Mouse (Mus musculus) heart, embryonic 10.5 days (tissue): ENCODE results near the gene Ptpn1. TPM values are rescaled to one million over a fixed set of nuclear protein-coding genes. Genes with fewer than 3 reads are reported as not detected.

Source experiments
- DNase-seq: peaks from one replicate; pipeline ENCODE4 v3.0.0-alpha.2; 2017; ENCODE audit warnings: low spot score
- H3K27ac ChIP-seq: fragments of 300-500 bp; sonication (generic); 2 replicates; pipeline ENCODE4 v1.5.1; 2016; ENCODE audit warnings: mild to moderate bottlenecking
- H3K27me3 ChIP-seq: fragments of 300-500 bp; sonication (generic); 2 replicates; pipeline ENCODE4 v1.6.1; 2016; ENCODE audit warnings: mild to moderate bottlenecking; ENCODE audit not compliant: poor library complexity, insufficient read depth, severe bottlenecking
- H3K36me3 ChIP-seq: fragments of 300-500 bp; sonication (generic); 2 replicates; pipeline ENCODE4 v1.6.1; 2016; ENCODE audit warnings: mild to moderate bottlenecking, moderate library complexity
- H3K4me1 ChIP-seq: fragments of 300-500 bp; sonication (generic); 2 replicates; pipeline ENCODE4 v1.6.1; 2016; ENCODE audit warnings: mild to moderate bottlenecking
- H3K4me3 ChIP-seq: fragments of 300-500 bp; sonication (generic); 2 replicates; pipeline ENCODE4 v1.5.1; 2016; ENCODE audit warnings: mild to moderate bottlenecking, moderate library complexity
- H3K9me3 ChIP-seq: fragments of 300-500 bp; sonication (generic); 2 replicates; pipeline ENCODE4 v1.6.1; 2016; ENCODE audit warnings: mild to moderate bottlenecking, moderate library complexity
- WGBS: fragments of 180-500 bp; shearing (Covaris S2); methylation state at CpG from one replicate; pipeline ENCODE4 v1.1.7; 2016; 5-methylcytosine and 5-hydroxymethylcytosine counted together
- polyA plus RNA-seq: library from polyadenylated mRNA; unstranded; fragments of >200 nt; fragmentation: Nextera tagmentation; extraction: Ambion mirVana; gene quantifications from 2 replicates; pipeline ENCODE4 v1.2.1, GENCODE M21; 2016

Ptpn1 gene
- polyA plus RNA-seq, 1 experiment from 2014 or later: 58.3 TPM

GRCm38 (mm10) chr2:167968504-167968903 is 36.6 kb downstream of the Ptpn1 start:
- H3K27me3 ChIP-seq: no peaks in the 10 kb centered on the region
- peaks cover 36% of the 10 kb centered on the region for H3K4me1 ChIP-seq
- no peaks in the 10 kb centered on the region for H3K9me3 ChIP-seq
- H3K27ac ChIP-seq: no peak overlapping the region
- DNase-seq: no peak
- H3K36me3 ChIP-seq: peaks cover 80% of the 10 kb centered on the region
- WGBS: 92% methylated on average over 7 of the region's 7 CpGs
- H3K4me3 ChIP-seq: no peak overlapping the region

- WGBS: 89% methylated on average over 10 of the region's 10 CpGs
- Histone ChIP-seq H3K9me3 (no peaks in the 10 kb centered on the region), H3K36me3 (peaks cover 84% of the 10 kb centered on the region), H3K27me3 (no peaks in the 10 kb centered on the region), H3K4me3 (no peak overlapping the region), H3K4me1 (peaks cover 32% of the 10 kb centered on the region), H3K27ac (no peak overlapping the region)
- DNase-seq: no peak
These were observed 38.1 kb downstream of the Ptpn1 start for GRCm38 (mm10) chr2:167969851-167970541.

- no peak for DNase-seq
- peaks cover 40% of the 10 kb centered on the region for H3K4me1 ChIP-seq
- H3K36me3 ChIP-seq: peaks cover 83% of the 10 kb centered on the region
- H3K27ac ChIP-seq: peak overlapping the region; percentile 65
- no peak overlapping the region for H3K4me3 ChIP-seq
- no peaks in the 10 kb centered on the region for H3K9me3 ChIP-seq
- H3K27me3 ChIP-seq: no peaks in the 10 kb centered on the region
- WGBS: 52% methylated on average over 5 of the region's 5 CpGs
These were observed 40.3 kb downstream of the Ptpn1 start for GRCm38 (mm10) chr2:167972146-167972545.

- H3K4me1 ChIP-seq: peaks cover 44% of the 10 kb centered on the region
- WGBS: 4% methylated on average over 1 of the region's 1 CpGs
- peak overlapping the region; percentile 65 for H3K27ac ChIP-seq
- peaks cover 83% of the 10 kb centered on the region for H3K36me3 ChIP-seq
- H3K4me3 ChIP-seq: no peak overlapping the region
- no peaks in the 10 kb centered on the region for H3K9me3 ChIP-seq
- DNase-seq: no peak
- H3K27me3 ChIP-seq: no peaks in the 10 kb centered on the region
These were observed 41.0 kb downstream of the Ptpn1 start for GRCm38 (mm10) chr2:167972809-167973208.

GRCm38 (mm10) chr2:167975746-167976145 is 43.9 kb downstream of the Ptpn1 start:
- no peaks in the 10 kb centered on the region for H3K27me3 ChIP-seq
- peaks cover 79% of the 10 kb centered on the region for H3K36me3 ChIP-seq
- 0 out of 2 replicates have a peak overlapping the region, but pooled peaks have one; percentile 10 for H3K27ac ChIP-seq
- no peaks in the 10 kb centered on the region for H3K9me3 ChIP-seq
- peaks cover 52% of the 10 kb centered on the region for H3K4me1 ChIP-seq
- DNase-seq: no peak
- WGBS: 79% methylated on average over 12 of the region's 12 CpGs
- H3K4me3 ChIP-seq: no peak overlapping the region

- WGBS: 91% methylated on average over 10 of the region's 10 CpGs
These were observed 46.4 kb downstream of the Ptpn1 start for GRCm38 (mm10) chr2:167978271-167978670.

GRCm38 (mm10) chr2:167980391-167980790 is 48.5 kb downstream of the Ptpn1 start:
- H3K27me3 ChIP-seq: no peaks in the 10 kb centered on the region
- 76% methylated on average over 10 of the region's 10 CpGs for WGBS
- H3K27ac ChIP-seq: no peak overlapping the region
- no peak for DNase-seq
- peaks cover 47% of the 10 kb centered on the region for H3K4me1 ChIP-seq
- no peaks in the 10 kb centered on the region for H3K9me3 ChIP-seq
- H3K36me3 ChIP-seq: peaks cover 47% of the 10 kb centered on the region
- H3K4me3 ChIP-seq: no peak overlapping the region

More at GRCm38 (mm10) chr2:167978271-167978670, 46.4 kb downstream of the Ptpn1 start:
- no peaks in the 10 kb centered on the region for H3K27me3 ChIP-seq
- H3K4me3 ChIP-seq: no peak overlapping the region
- H3K27ac ChIP-seq: 0 out of 2 replicates have a peak overlapping the region, but pooled peaks have one; percentile 44
- DNase-seq: no peak
- no peaks in the 10 kb centered on the region for H3K9me3 ChIP-seq
- peaks cover 40% of the 10 kb centered on the region for H3K4me1 ChIP-seq
- peaks cover 68% of the 10 kb centered on the region for H3K36me3 ChIP-seq

GRCm38 (mm10) chr2:167982646-167983045 is 50.8 kb downstream of the Ptpn1 start:
- H3K4me1 ChIP-seq: peaks cover 55% of the 10 kb centered on the region
- H3K36me3 ChIP-seq: peaks cover 26% of the 10 kb centered on the region
- H3K4me3 ChIP-seq: no peak overlapping the region
- H3K27ac ChIP-seq: peak overlapping the region; percentile 12; the same call in 1 of the 2 replicates
- H3K27me3 ChIP-seq: 0 out of 2 replicates have a peak, but pooled peaks cover 4% of the 10 kb centered on the region
- DNase-seq: no peak
- 58% methylated on average over 9 of the region's 9 CpGs for WGBS
- no peaks in the 10 kb centered on the region for H3K9me3 ChIP-seq

GRCm38 (mm10) chr2:167984371-167984770 is 52.5 kb downstream of the Ptpn1 start:
- Histone ChIP-seq H3K36me3 (peaks cover 8% of the 10 kb centered on the region), H3K4me1 (peaks cover 59% of the 10 kb centered on the region), H3K27me3 (peaks cover 8% of the 10 kb centered on the region; the same call in 1 of the 2 replicates), H3K9me3 (no peaks in the 10 kb centered on the region), H3K4me3 (no peak overlapping the region), H3K27ac (peak overlapping the region; percentile 73)
- no peak for DNase-seq
- WGBS: 89% methylated on average over 5 of the region's 5 CpGs

GRCm38 (mm10) chr2:167984946-167985345 is 53.1 kb downstream of the Ptpn1 start:
- Histone ChIP-seq H3K27ac (peak overlapping the region; percentile 73; the same call in 1 of the 2 replicates), H3K27me3 (peaks cover 13% of the 10 kb centered on the region; the same call in 1 of the 2 replicates), H3K4me3 (no peak overlapping the region), H3K36me3 (peaks cover 4% of the 10 kb centered on the region), H3K9me3 (no peaks in the 10 kb centered on the region), H3K4me1 (peaks cover 64% of the 10 kb centered on the region)
- WGBS: 44% methylated on average over 3 of the region's 3 CpGs
- no peak for DNase-seq

- Histone ChIP-seq H3K36me3 (no peaks in the 10 kb centered on the region), H3K4me3 (no peak overlapping the region), H3K9me3 (no peaks in the 10 kb centered on the region), H3K27ac (peak overlapping the region; percentile 67; the same call in 1 of the 2 replicates), H3K27me3 (peaks cover 16% of the 10 kb centered on the region), H3K4me1 (peaks cover 64% of the 10 kb centered on the region)
- DNase-seq: peak; percentile 86
- 7% methylated on average over 7 of the region's 7 CpGs for WGBS
These were observed 54.9 kb downstream of the Ptpn1 start for GRCm38 (mm10) chr2:167986762-167987161.

GRCm38 (mm10) chr2:167987640-167988039 is 55.8 kb downstream of the Ptpn1 start:
- 31% methylated on average over 12 of the region's 12 CpGs for WGBS
- Histone ChIP-seq H3K4me1 (peaks cover 65% of the 10 kb centered on the region), H3K27ac (peak overlapping the region; percentile 67), H3K4me3 (no peak overlapping the region), H3K36me3 (no peaks in the 10 kb centered on the region), H3K9me3 (no peaks in the 10 kb centered on the region), H3K27me3 (peaks cover 20% of the 10 kb centered on the region)
- peak; percentile 90 for DNase-seq

- Histone ChIP-seq H3K27ac (peak overlapping the region; percentile 47; the same call in 1 of the 2 replicates), H3K4me3 (no peak overlapping the region), H3K36me3 (no peaks in the 10 kb centered on the region), H3K27me3 (peaks cover 23% of the 10 kb centered on the region), H3K9me3 (no peaks in the 10 kb centered on the region), H3K4me1 (peaks cover 60% of the 10 kb centered on the region)
- DNase-seq: no peak
- WGBS: 76% methylated on average over 14 of the region's 14 CpGs
These were observed 57.5 kb downstream of the Ptpn1 start for GRCm38 (mm10) chr2:167989310-167989709.
